21 mouse cellular contexts compared by ENCODE assay signal in the genomic region with DNA sequence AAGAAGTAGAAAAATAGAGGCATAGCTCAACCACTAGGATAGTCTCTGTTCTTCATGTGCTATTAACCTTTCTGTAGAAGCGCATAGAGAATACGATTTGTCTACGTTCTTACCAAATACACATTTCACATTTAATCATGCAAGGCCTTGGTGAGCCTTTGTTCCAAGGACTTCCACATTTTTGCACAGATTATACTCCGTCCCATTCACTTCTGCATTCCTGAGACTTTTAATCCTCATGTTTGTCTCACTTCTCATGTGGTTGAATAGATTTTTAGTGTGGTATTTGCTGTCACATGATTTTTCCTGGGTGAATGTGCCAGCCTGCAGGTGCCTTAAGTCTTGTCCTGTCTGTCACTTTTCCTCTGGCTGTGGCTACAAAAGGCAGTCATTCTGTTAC.
"Had no signal": no experiment of that assay in that cellular context is flagged by ENCODE, and none has a peak within 500 bp of the region (broad histone marks: within the 10 kb centered on the region; RNA-seq: fewer than 3 reads in every experiment).

No protein-coding gene starts in this region.

- H3K4me3 ChIP-seq: lung, embryonic 15.5 days; midbrain, embryonic 10.5 days; midbrain, embryonic 12.5 days; myocyte; neural tube, embryonic 13.5 days; neural tube, embryonic 15.5 days had no signal

- DNase-seq: lung, adult 2 months; lung, postnatal 14 days; lung, postnatal 36 days; midbrain, embryonic 14.5 days; retina, postnatal 1 day; right cerebral cortex, adult 18-20 months; right cerebral cortex, postnatal 25 days; right cerebral cortex, postnatal 4 days; spleen, adult 18-20 months; thymus, adult 18-20 months; thymus, postnatal 14 days; thymus, postnatal 36 days had no signal

- H3K4me1 ChIP-seq: lung, embryonic 15.5 days; midbrain, embryonic 12.5 days; neural tube, embryonic 15.5 days had no signal

- H3K27ac ChIP-seq: lung, embryonic 15.5 days; macrophage; midbrain, embryonic 10.5 days; midbrain, embryonic 12.5 days; neural tube, embryonic 13.5 days; neural tube, embryonic 15.5 days had no signal

- H3K36me3 ChIP-seq: midbrain, embryonic 10.5 days; midbrain, embryonic 12.5 days; neural tube, embryonic 13.5 days; neural tube, embryonic 15.5 days had no signal

- H3K9ac ChIP-seq: lung, embryonic 15.5 days; midbrain, embryonic 12.5 days; neural tube, embryonic 13.5 days; neural tube, embryonic 15.5 days had no signal

- H3K9me3 ChIP-seq: lung, embryonic 15.5 days; midbrain, embryonic 10.5 days; midbrain, embryonic 12.5 days; neural tube, embryonic 13.5 days; neural tube, embryonic 15.5 days had no signal

- H3K27me3 ChIP-seq: lung, embryonic 15.5 days; midbrain, embryonic 12.5 days; neural tube, embryonic 13.5 days; neural tube, embryonic 15.5 days had no signal

- ATAC-seq: lung, postnatal 0 days; midbrain, embryonic 16.5 days had no signal

- H3K4me2 ChIP-seq: lung, embryonic 15.5 days; midbrain, embryonic 12.5 days; neural tube, embryonic 13.5 days; neural tube, embryonic 15.5 days had no signal
